Mouse (Mus musculus): ENCODE results near the gene Hhat.

- no peak for TF ChIP-seq CEBPB (IDR thresholded peaks at IDR 0.05; ENCODE audit: low read depth)
- no peak for TF ChIP-seq CTCF (IDR thresholded peaks at IDR 0.05; ENCODE audit: control insufficient read depth, insufficient read depth, insufficient read length)
- no peak for TF ChIP-seq MAX (IDR thresholded peaks at IDR 0.05)
- no peak for TF ChIP-seq MYOG (IDR thresholded peaks at IDR 0.05; ENCODE audit: control insufficient read depth, extremely low read depth, insufficient read length)
- no peak for TF ChIP-seq USF1 (IDR thresholded peaks at IDR 0.05; ENCODE audit: low read depth)
- no peak for TF ChIP-seq FOSL1 (IDR thresholded peaks at IDR 0.05; ENCODE audit: insufficient read depth, low read length, poor library complexity, severe bottlenecking)
- no peak for TF ChIP-seq MYOD1 (IDR thresholded peaks at IDR 0.05; ENCODE audit: control insufficient read depth, insufficient read length, low read depth)
These were observed 28.4 kb upstream of the Hhat start for GRCm38 (mm10) chr1:192799165-192799991.
